Mouse (Mus musculus) Patski (cell line): ENCODE measurements around the gene Eif4e3. TPM values are rescaled to one million over a fixed set of nuclear protein-coding genes. Genes with fewer than 3 reads are reported as not detected.

Experiments used
- ATAC-seq: fragments of 100-300 bp; one replicate; pipeline ENCODE4 v1.8.0; 2021
- CTCF ChIA-PET: fragments of 350-600 bp; sonication (Branson Sonifier 250); formaldehyde crosslinking; loops from one replicate; lab custom pipeline; 2022; ENCODE audit warnings: inconsistent platforms; lab: Charles Lee
- POLR2A ChIA-PET: fragments of 350-600 bp; sonication (Branson Sonifier 250); formaldehyde crosslinking; loops from one replicate; lab custom pipeline; 2022; ENCODE audit warnings: antibody characterized with exemption, inconsistent platforms; lab: Charles Lee
- DNase-seq: peaks from one replicate; pipeline ENCODE4 v3.0.0-alpha.2; 2011; ENCODE audit warnings: low read depth, low spot score
- H3K27me3 ChIP-seq: fragments of 371-371 bp; one replicate; pipeline ENCODE4 v1.5.1; 2021
- CTCF ChIP-seq: fragments of 100-300 bp; IDR thresholded peaks from one replicate; pipeline ENCODE4 v1.5.1; 2021
- in situ Hi-C: fragments of 300-500 bp; cut with MboI; formaldehyde crosslinking; loops from 3 replicates; pipeline ENCODE4 v1.11.1; 2018; ENCODE audit warnings: low pct_unique_long_range_greater_than_20kb, mixed read lengths
- polyA plus RNA-seq: library from polyadenylated mRNA; unstranded; gene quantifications from one replicate; pipeline ENCODE4 v1.2.3, GENCODE M21; 2021

The Eif4e3 gene
- polyA plus RNA-seq, 1 experiment from 2014 or later = 12.4 TPM

DNA sequence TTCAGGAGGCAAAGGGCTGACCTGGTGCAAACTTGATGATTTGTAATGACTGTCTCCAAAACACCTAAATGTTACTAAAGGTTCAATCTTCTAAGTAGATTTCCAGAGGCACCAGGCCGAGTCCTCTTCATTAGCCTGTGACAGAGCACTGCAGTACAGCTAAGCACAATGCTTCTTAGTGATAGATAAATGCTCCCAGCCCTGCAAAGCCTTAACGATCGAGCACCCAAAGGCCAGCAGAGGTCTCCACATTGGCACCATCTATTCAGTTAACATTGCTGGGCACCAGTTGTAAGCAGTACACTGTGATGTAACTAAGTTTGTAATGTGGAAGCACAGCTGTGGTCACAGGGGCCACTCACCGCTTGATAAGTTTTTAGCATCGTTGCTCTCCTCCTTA is 22.2 kb downstream of the Eif4e3 start:
- ChIA-PET POLR2A (no interaction called here), CTCF (interaction anchor here (1.1 kb wide), 1 partner anchor 17 kb away, joined by 3 read pairs; no protein-coding TSS in a partner anchor)
- DNase-seq (no peak), ATAC-seq (no peak)
- no peak for TF ChIP-seq CTCF
- H3K27me3 ChIP-seq = no peaks in the 10 kb centered on the region
- in situ Hi-C loops = no loop called here

DNA sequence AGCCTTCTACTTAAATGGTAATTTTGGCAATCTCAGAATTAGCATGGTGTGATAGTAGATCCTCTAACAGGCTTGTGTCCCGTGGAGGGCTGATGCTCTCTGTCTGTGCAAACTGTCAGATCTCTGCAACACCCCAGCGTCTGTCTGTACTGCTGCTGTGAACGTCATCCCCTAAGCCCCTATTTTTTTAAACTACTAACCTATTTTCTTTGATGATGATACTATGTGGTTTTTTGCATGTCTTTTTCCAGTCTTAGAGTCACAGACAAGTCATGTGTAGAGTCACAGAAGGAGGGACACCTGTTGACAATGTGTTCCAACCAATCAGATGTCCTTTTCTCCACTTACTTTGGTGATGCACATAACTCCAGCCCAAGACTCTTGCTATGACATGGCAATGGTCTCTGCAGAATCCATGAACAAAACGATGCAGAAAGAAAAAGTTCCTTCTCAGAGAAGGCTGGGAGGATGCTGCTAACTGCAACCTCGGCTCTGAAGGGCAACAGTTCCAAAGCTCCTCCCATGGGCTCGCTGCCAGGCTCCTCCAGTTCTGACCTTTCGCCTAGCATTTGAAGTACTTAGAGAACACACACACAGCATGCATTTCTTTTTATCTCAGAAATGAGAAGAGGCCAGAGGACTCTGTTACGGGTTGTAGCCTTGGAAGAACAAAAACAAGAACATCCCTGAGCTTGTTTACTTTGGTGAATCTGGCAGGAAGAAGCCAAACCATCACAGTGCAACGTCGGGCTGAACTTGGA is 23.0 kb downstream of the Eif4e3 start:
- H3K27me3 ChIP-seq = no peaks in the 10 kb centered on the region
- POLR2A ChIA-PET = no interaction called here
- in situ Hi-C loops = no loop called here
- DNase-seq (no peak), ATAC-seq (no peak)
- TF ChIP-seq CTCF = no peak
- CTCF ChIA-PET = no interaction called here

DNA sequence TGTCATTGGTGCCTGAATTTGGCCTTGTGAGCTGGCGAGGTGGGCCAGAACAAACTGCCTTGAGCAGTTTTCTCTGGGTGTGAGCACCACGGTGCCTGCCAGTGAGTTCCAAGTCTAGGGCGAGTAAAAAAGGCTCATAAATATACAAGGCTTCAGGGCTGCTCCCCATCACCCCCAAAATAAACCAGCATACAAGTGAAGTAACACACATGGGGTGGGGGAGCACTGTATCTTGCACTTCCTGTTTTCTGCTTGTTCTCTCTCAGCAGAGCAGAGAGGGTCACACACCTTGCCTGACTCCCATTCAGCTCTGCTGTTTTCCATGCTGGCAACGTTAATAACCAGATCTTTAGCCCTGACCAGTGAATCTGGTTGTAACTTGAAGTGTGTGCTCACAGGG is 29.1 kb downstream of the Eif4e3 start:
- POLR2A ChIA-PET = no interaction called here
- ATAC-seq (no peak), DNase-seq (no peak)
- TF ChIP-seq CTCF = no peak
- in situ Hi-C loops = no loop called here
- no peaks in the 10 kb centered on the region for H3K27me3 ChIP-seq
- CTCF ChIA-PET = no interaction called here

DNA sequence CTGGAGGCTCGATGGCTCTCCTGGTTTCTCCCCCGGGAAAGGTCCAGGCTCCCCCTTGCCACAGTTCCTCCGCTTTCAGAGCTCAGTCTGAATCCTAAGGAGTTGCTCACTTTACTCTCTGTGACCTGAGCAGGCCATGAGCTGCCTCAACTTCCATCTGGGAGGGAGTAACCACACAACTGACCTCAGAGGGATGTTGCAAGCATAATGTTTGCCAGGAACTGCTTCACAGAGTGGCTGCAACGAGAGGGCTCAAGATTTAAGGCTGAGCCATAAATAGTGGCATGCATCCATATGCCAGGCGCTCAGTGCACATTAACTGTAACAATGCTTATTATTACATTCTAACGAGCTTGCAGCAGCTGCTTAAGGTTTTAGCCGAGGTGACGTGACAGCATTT is 29.8 kb downstream of the Eif4e3 start:
- no peak for TF ChIP-seq CTCF
- ATAC-seq (no peak), DNase-seq (no peak)
- CTCF ChIA-PET = no interaction called here
- H3K27me3 ChIP-seq = no peaks in the 10 kb centered on the region
- POLR2A ChIA-PET = no interaction called here
- in situ Hi-C loops = no loop called here

DNA sequence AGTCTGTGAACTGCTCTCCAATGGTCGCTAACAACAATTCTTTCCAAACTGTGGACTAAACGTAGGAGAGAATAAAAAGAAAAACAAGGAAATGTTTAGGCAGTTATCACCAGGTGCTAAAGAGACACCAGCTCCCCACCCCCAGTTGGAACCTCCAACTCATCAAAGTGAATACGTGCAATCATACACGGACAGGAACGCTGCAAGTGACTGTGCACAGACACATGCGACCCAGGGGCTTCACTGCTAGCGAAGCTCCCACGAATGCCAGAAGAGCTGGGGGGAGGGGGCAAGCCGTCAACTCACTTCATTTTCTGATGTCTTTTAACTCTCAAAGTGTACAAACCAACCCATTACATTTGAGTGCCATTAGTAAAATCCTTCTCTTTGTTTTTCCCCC is 30.4 kb downstream of the Eif4e3 start:
- H3K27me3 ChIP-seq = no peaks in the 10 kb centered on the region
- in situ Hi-C loops = no loop called here
- DNase-seq (no peak), ATAC-seq (no peak)
- TF ChIP-seq CTCF = no peak
- CTCF ChIA-PET = no interaction called here
- POLR2A ChIA-PET = no interaction called here

DNA sequence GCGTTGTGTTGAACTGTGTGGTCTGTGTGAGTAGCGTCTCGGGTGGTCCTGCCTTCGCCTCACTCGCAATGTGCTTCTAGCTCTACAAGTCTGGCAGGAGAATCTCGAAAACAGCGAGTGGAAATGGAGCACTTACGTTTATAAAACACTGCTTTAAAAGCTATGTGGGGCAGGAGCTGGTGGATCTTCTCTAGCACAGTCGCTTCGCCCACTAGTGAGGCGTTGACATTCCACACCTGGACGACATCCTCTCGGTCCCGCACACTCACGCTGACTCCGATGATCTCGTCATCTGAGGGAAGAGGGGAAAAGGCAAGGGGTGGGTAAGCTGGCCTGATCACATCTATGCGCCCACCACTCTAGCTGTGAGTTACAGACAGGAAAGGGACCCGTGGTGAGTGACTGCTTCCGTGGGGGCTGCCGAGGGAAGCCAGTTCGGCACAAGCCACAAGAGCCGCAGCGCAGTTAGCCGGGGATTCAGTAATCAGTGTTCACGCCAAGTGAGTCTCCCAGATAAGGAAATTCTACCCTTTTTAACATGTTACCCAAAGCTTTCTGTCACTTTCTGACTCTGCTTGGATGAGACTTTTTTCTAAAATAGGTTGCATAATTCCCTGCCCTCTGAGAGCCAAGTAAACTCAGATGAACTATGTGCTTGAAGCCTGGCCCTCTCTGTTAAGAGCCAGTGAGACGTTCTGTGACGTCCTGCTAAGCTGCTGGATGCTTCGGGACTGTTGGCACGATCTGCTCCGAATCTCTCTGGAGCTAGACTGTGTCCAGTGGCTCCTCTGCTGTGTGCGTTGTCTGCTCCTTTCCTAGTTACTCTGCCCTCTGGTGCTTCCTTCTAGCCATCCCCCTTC is 34.2 kb downstream of the Eif4e3 start:
- POLR2A ChIA-PET = interaction anchor here (1.1 kb wide), 1 partner anchor 19 kb away, joined by 4 read pairs; no protein-coding TSS in a partner anchor
- TF ChIP-seq CTCF = no peak
- ATAC-seq (no peak), DNase-seq (no peak)
- in situ Hi-C loops = no loop called here
- CTCF ChIA-PET = interaction anchor here (0.6 kb wide), 1 partner anchor 13 kb away, joined by 3 read pairs; no protein-coding TSS in a partner anchor
- no peaks in the 10 kb centered on the region for H3K27me3 ChIP-seq

DNA sequence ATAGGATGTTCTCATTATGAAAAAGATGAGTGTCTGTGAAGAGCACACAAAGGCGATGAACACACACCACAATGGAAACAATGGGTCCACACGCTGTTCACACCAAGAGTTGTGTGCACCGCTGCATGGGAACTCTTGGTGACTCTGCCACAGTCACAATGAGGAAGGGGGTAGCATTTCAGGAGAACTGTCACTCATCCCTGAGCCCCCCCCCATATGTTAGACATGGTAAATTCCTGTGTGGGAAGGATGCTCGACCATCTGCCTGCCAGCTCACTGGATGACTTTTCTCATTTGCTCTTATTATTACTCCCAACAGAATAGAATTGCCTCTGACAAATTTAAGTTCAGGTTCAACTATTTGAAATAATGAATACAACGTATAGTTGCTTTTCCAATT is 34.9 kb downstream of the Eif4e3 start:
- H3K27me3 ChIP-seq = no peaks in the 10 kb centered on the region
- ATAC-seq = no peak
- no peak for DNase-seq
- ChIA-PET POLR2A (no interaction called here), CTCF (no interaction called here)
- TF ChIP-seq CTCF = no peak
- in situ Hi-C loops = no loop called here

DNA sequence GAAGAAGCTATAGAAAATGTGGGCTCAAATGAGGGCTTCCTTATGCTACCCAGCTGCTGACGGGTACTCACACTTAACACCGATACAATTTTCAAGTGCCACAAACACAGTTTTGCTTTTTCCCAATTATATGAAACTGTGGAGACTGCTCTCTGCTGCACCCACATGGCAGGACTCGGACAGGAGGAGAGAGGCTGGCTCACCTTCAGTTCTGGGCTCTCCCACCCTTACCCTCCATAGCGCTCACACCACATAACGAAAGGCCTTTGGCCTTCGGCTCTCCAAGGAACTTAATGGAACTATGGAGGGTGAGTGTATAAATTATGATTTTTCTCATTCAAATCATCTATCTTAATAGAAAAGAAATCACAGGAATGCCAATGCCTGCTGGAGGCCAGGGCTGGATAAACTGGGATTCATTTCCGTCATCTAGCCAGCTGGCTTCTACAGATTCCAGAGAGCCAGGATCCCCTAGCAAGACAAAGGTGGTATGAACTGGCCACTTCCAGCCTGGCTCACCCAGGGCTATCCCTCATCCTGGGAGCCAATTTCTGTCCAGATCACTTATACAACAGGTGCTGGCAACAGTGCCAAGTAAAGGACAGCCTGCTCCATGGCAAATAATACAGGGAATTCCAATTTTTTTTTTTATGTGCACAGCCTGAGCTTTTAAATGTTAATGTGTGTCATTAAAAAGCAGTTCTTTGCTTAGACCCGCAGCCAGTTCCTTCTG is 36.7 kb downstream of the Eif4e3 start:
- ATAC-seq (no peak), DNase-seq (no peak)
- ChIA-PET POLR2A (no interaction called here), CTCF (interaction anchor here (1.0 to 1.6 kb wide), 2 partner anchors 10 to 27 kb away, joined by 3 read pairs; no protein-coding TSS in a partner anchor)
- no peak for TF ChIP-seq CTCF
- in situ Hi-C loops = no loop called here
- no peaks in the 10 kb centered on the region for H3K27me3 ChIP-seq

DNA sequence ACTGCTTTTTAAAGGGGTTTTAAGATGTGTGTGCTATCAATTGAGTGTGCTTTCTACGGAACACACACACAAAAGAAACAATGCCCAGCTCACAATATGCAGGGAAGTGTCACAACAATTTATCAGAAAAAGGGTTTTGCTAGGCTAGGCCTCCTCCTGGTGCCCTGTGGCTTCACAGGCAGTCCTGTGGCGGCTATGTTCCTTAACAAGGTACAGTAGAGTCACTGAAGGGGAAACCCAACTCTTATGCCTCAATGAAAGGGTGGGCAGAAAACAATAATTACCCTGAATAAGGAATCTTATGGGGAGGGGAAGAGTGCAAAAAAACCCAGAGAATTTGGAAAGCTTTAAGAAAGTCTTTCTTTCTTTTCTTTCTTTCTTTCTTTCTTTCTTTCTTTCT is 40.2 kb downstream of the Eif4e3 start:
- POLR2A ChIA-PET = interaction anchor here (0.7 kb wide), 1 partner anchor 1316 kb away, joined by 4 read pairs; no protein-coding TSS in a partner anchor
- H3K27me3 ChIP-seq = no peaks in the 10 kb centered on the region
- in situ Hi-C loops = no loop called here
- DNase-seq (no peak), ATAC-seq (no peak)
- CTCF ChIA-PET = no interaction called here
- no peak for TF ChIP-seq CTCF

DNA sequence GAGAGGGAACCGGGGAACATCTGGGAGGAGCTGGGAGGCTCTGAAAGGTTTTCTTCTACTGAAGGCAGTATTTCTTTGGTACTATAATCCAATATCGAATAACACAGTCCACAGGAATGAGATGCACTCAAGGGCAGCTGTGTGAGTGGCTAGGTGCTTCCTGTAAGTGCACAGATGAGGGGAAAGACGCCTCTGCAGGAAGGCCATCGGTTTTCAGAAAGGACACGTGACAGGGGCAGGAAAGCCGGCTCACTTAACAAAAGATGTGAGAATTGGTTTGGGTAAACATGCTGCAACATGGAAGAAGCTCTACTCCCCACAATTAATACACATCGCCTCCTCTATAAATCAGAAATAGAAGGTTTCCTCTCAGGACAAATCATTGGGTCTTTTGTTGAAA is 40.8 kb downstream of the Eif4e3 start:
- in situ Hi-C loops = no loop called here
- ATAC-seq = no peak

More for the DNA sequence above, 40.8 kb downstream of the Eif4e3 start:
- no peaks in the 10 kb centered on the region for H3K27me3 ChIP-seq
- no peak for DNase-seq
- no peak for TF ChIP-seq CTCF
- ChIA-PET CTCF (no interaction called here), POLR2A (no interaction called here)
